Mouse (Mus musculus) urinary bladder, adult 2 months (tissue): Measurements from ENCODE around the gene Mecr. TPM values are rescaled to one million over a fixed set of nuclear protein-coding genes. Genes with fewer than 3 reads are reported as not detected.

Experiments used
- DNase-seq: peaks from one replicate; pipeline ENCODE4 v3.0.0; 2022; ENCODE audit warnings: low spot score
- polyA plus RNA-seq: library from polyadenylated mRNA; depleted of rRNA; stranded (reverse); fragments of >200 nt; gene quantifications from 2 replicates; pipeline ENCODE4 v1.2.3, GENCODE M21; 2012

The Mecr gene
- polyA plus RNA-seq, 1 experiment = 39.6 TPM

- peak; percentile 70 for DNase-seq
Observed at GRCm38 (mm10) chr4:131836351-131836881, 6.9 kb upstream of the Mecr start.

GRCm38 (mm10) chr4:131836891-131837491 is 6.3 kb upstream of the Mecr start:
- DNase-seq = peak; percentile 56

GRCm38 (mm10) chr4:131837872-131838524 is 5.3 kb upstream of the Mecr start, which contains the start of gene Ptpru:
Gene Ptpru (minus strand): TSS chr4:131838288.
- peak; percentile 99 for DNase-seq

- DNase-seq = no peak
Observed at GRCm38 (mm10) chr4:131845991-131846778, 2.9 kb downstream of the Mecr start.

GRCm38 (mm10) chr4:131848082-131848481 is 4.8 kb downstream of the Mecr start:
- DNase-seq = no peak

GRCm38 (mm10) chr4:131849986-131850638 is 6.8 kb downstream of the Mecr start:
- no peak for DNase-seq

GRCm38 (mm10) chr4:131854950-131855349 is 11.7 kb downstream of the Mecr start:
- no peak for DNase-seq

- DNase-seq = peak; percentile 55
Observed at GRCm38 (mm10) chr4:131860492-131861340, 17.4 kb downstream of the Mecr start.

- no peak for DNase-seq
Observed at GRCm38 (mm10) chr4:131861341-131861739, 18.1 kb downstream of the Mecr start.

- no peak for DNase-seq
Observed at GRCm38 (mm10) chr4:131872672-131873292, 29.5 kb downstream of the Mecr start.

- DNase-seq = peak; percentile 86
Observed at GRCm38 (mm10) chr4:131873293-131874168, 30.3 kb downstream of the Mecr start, which contains the start of gene Srsf4. Gene Srsf4 (plus strand): TSS chr4:131873617.

- no peak for DNase-seq
Observed at GRCm38 (mm10) chr4:131874169-131874536, 30.9 kb downstream of the Mecr start.

GRCm38 (mm10) chr4:131874567-131874966 is 31.3 kb downstream of the Mecr start:
- DNase-seq = no peak

GRCm38 (mm10) chr4:131875242-131875641 is 32.0 kb downstream of the Mecr start:
- no peak for DNase-seq

- DNase-seq = no peak
Observed at GRCm38 (mm10) chr4:131876836-131877235, 33.6 kb downstream of the Mecr start.

- no peak for DNase-seq
Observed at GRCm38 (mm10) chr4:131879692-131880091, 36.4 kb downstream of the Mecr start.

GRCm38 (mm10) chr4:131881306-131881705 is 38.0 kb downstream of the Mecr start:
- DNase-seq = no peak

GRCm38 (mm10) chr4:131883571-131883970 is 40.3 kb downstream of the Mecr start:
- DNase-seq = no peak

GRCm38 (mm10) chr4:131885376-131885775 is 42.1 kb downstream of the Mecr start:
- no peak for DNase-seq
